Mouse (Mus musculus) embryonic facial prominence, embryonic 13.5 days (tissue): ENCODE results near the gene Galnt5. TPM values are rescaled to one million over a fixed set of nuclear protein-coding genes. Genes with fewer than 3 reads are reported as not detected.

Experiments
- ATAC-seq: fragments of 200-750 bp; cut with Nextera tagmentation; 2 replicates; pipeline ENCODE4 v1.8.0; 2017; ENCODE audit warnings: low read depth; ENCODE audit not compliant: insufficient number of reproducible peaks, insufficient read depth, low FRiP score, low TSS enrichment
- H3K27ac ChIP-seq: fragments of 300-500 bp; sonication (generic); 2 replicates; pipeline ENCODE4 v1.5.1; 2015; ENCODE audit warnings: moderate library complexity, mild to moderate bottlenecking, inconsistent platforms
- H3K27me3 ChIP-seq: fragments of 300-500 bp; sonication (generic); 2 replicates; pipeline ENCODE4 v1.6.1; 2015; ENCODE audit warnings: mild to moderate bottlenecking, inconsistent platforms
- H3K36me3 ChIP-seq: fragments of 300-500 bp; sonication (generic); 2 replicates; pipeline ENCODE4 v1.6.1; 2015; ENCODE audit warnings: mild to moderate bottlenecking, inconsistent platforms
- H3K4me1 ChIP-seq: fragments of 300-500 bp; sonication (generic); 2 replicates; pipeline ENCODE4 v1.6.1; 2015; ENCODE audit warnings: inconsistent platforms
- H3K4me2 ChIP-seq: fragments of 300-500 bp; sonication (generic); 2 replicates; pipeline ENCODE4 v1.6.1; 2015; ENCODE audit warnings: moderate library complexity, mild to moderate bottlenecking, inconsistent platforms
- H3K4me3 ChIP-seq: fragments of 300-500 bp; sonication (generic); 2 replicates; pipeline ENCODE4 v1.5.1; 2015; ENCODE audit warnings: mild to moderate bottlenecking, inconsistent platforms
- H3K9ac ChIP-seq: fragments of 300-500 bp; sonication (generic); 2 replicates; pipeline ENCODE4 v1.6.1; 2015; ENCODE audit warnings: mild to moderate bottlenecking, inconsistent platforms
- H3K9me3 ChIP-seq: fragments of 300-500 bp; sonication (generic); 2 replicates; pipeline ENCODE4 v1.6.1; 2016; ENCODE audit warnings: inconsistent platforms
- WGBS: fragments of 180-500 bp; shearing (Covaris S2); methylation state at CpG from one replicate; pipeline ENCODE4 v1.1.7; 2015; ENCODE audit warnings: mixed read lengths; 5-methylcytosine and 5-hydroxymethylcytosine counted together
- polyA plus RNA-seq: library from polyadenylated mRNA; unstranded; fragments of >200 nt; fragmentation: Nextera tagmentation; extraction: Ambion mirVana; gene quantifications from 2 replicates; pipeline ENCODE4 v1.2.1, GENCODE M21; 2015

Gene Galnt5
- 2.4 and 3.0 TPM in 2 replicates for polyA plus RNA-seq

DNA sequence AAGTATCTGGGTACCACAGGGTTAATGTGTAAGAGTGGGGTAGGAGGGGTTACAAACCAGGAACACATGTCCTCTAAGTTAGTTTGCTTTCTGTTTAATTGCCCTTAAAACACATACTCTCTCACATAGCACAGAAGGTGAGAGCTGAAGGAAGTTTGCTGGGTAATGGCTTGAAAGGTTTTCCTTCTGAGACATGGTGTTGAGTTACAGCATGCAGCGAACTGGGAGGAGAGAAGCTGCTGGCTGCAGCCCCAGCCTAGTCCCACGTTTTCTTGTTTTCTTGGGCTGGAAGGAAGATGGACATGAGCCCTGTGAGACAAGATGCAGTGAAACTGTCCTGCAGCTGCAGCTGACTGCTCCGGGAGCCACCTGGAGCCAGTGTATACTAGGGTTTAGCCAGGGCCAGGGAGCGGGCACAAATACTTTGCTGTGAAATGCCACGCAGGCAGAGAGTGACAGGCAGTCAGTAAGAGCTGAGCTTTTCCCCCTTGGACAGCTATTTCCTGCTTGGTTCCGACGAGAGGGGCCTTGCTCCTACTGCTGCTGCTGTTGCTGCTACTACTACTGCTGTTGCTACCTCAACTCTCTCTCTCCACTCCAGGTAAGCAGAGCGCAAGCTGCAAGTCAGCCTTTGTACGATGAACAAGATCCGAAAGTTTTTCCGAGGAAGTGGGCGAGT, at the start of gene Galnt5:
Gene Galnt5, plus strand, starts transcription at position 133 of the 679 bp plus-strand sequence.
- Histone ChIP-seq H3K36me3 (no peaks in the 10 kb centered on the region), H3K27me3 (no peaks in the 10 kb centered on the region), H3K27ac (peak within 1 kb of the TSS; percentile 68; the same call in 1 of the 2 replicates), H3K4me1 (peaks cover 16% of the 10 kb centered on the region), H3K9ac (peak within 1 kb of the TSS; percentile 70), H3K4me3 (peak within 1 kb of the TSS; percentile 47), H3K4me2 (peak within 1 kb of the TSS; percentile 76), H3K9me3 (no peaks in the 10 kb centered on the region)
- no peak for ATAC-seq
- 13% methylated on average over 12 of the region's 12 CpGs for WGBS

DNA sequence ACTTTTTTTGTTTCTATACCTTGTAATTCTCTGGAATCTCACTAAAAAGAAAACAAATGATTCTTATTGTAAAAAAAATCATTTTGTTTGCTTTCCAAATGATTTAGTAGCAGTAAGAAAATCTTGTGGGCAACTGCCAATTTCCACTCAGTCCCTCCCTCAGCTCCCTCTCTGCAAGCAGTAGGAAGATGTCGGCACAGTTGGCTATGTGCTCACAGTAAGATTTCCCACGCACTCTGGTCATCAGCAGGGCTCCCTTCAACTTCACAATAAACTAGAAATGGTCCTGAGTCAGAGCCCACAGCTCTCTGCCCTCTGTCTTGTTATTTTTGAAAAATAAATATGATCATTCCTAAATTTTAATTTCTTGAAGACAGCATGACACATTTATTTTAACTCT, 46.1 kb upstream of the Galnt5 start:
- H3K36me3 ChIP-seq, result no peaks in the 10 kb centered on the region
- ATAC-seq, result no peak
- H3K27ac ChIP-seq, result no peak overlapping the region
- H3K4me3 ChIP-seq, result no peak overlapping the region
- 65% methylated on average over 2 of the region's 2 CpGs for WGBS
- no peak overlapping the region for H3K9ac ChIP-seq
- H3K4me2 ChIP-seq, result no peak overlapping the region
- no peaks in the 10 kb centered on the region for H3K4me1 ChIP-seq
- H3K9me3 ChIP-seq, result no peaks in the 10 kb centered on the region
- no peaks in the 10 kb centered on the region for H3K27me3 ChIP-seq

DNA sequence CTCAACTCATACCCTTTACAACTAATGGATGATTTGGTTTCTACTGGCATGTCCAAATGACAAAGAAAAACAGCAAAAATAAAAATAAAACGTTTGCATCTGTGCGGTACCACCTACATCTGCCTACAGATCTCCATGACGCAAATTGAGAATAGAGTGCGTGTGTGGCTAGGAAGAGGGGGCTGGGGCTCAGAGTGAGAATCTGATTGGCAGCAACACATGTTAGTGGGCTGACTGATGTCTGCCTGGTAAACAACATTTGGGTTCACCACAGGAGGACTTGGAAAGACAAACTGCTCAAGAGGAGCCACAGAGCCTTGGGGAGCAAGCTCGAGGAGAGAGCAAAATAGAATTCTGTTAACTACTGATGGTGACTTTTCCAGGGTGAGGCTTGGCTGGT, 36.9 kb upstream of the Galnt5 start:
- Histone ChIP-seq H3K4me2 (no peak overlapping the region), H3K9ac (no peak overlapping the region), H3K27me3 (no peaks in the 10 kb centered on the region), H3K27ac (no peak overlapping the region), H3K36me3 (no peaks in the 10 kb centered on the region), H3K9me3 (no peaks in the 10 kb centered on the region), H3K4me1 (no peaks in the 10 kb centered on the region), H3K4me3 (no peak overlapping the region)
- ATAC-seq, result no peak
- WGBS, result 81% methylated on average over 5 of the region's 5 CpGs

DNA sequence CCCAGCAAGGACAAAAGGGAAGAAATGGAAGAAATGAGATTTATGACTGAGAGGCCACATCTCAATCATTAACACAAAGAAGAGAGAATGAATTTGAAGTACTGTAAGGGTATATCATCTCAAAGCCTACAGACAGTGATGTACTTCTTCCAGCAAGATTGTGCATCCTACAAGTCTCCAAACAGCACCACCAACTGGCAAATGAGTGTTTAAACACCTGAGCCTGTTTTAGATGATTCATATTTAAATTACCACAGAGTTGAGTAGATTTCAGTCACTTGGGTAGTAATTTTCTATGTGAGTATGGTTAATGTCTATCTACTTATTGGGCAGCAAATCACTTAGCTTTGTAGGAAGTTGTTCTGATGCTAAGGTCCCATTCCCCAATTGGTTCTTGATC, 15.4 kb upstream of the Galnt5 start:
- Histone ChIP-seq H3K9me3 (no peaks in the 10 kb centered on the region), H3K27ac (no peak overlapping the region), H3K4me2 (no peak overlapping the region), H3K4me3 (no peak overlapping the region), H3K27me3 (no peaks in the 10 kb centered on the region), H3K9ac (no peak overlapping the region), H3K4me1 (no peaks in the 10 kb centered on the region), H3K36me3 (no peaks in the 10 kb centered on the region)
- no peak for ATAC-seq

DNA sequence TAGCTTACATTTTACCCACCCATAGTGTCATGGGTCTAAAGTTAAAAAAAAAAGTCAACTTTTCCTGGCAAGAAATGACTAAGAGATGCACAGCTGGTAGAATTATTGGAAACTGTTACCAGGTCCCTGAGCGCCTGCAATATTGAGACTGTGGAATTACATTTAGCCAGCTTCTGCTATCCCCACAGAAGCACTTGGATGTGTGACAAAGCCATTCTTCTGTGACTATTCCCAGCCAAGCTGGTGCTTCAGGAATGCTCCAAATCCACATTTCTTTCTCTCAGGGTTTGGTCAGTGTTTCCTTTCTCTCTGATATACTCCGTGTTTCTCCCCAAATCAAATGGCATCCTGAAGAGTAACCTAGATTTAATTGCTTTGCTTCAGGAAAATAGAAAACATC, 6.6 kb upstream of the Galnt5 start:
- ATAC-seq, result no peak
- H3K9ac ChIP-seq, result no peak overlapping the region

GRCm38 (mm10) chr2:58001497-58001896, 3.8 kb downstream of the Galnt5 start:
- H3K9ac ChIP-seq, result no peak overlapping the region
- no peaks in the 10 kb centered on the region for H3K27me3 ChIP-seq
- H3K9me3 ChIP-seq, result no peaks in the 10 kb centered on the region
- H3K27ac ChIP-seq, result no peak overlapping the region
- no peak for ATAC-seq
- no peaks in the 10 kb centered on the region for H3K36me3 ChIP-seq
- no peak overlapping the region for H3K4me3 ChIP-seq
- 74% methylated on average over 3 of the region's 3 CpGs for WGBS
- H3K4me2 ChIP-seq, result peak overlapping the region; percentile 24; the same call in 1 of the 2 replicates
- peaks cover 16% of the 10 kb centered on the region for H3K4me1 ChIP-seq

More for the DNA sequence above, 6.6 kb upstream of the Galnt5 start:
- no peaks in the 10 kb centered on the region for H3K4me1 ChIP-seq
- H3K27ac ChIP-seq, result no peak overlapping the region
- no peak overlapping the region for H3K4me2 ChIP-seq
- H3K27me3 ChIP-seq, result no peaks in the 10 kb centered on the region
- H3K9me3 ChIP-seq, result no peaks in the 10 kb centered on the region
- WGBS, result 76% methylated on average over 2 of the region's 2 CpGs
- H3K36me3 ChIP-seq, result no peaks in the 10 kb centered on the region
- no peak overlapping the region for H3K4me3 ChIP-seq

- Histone ChIP-seq H3K27ac (no peak overlapping the region), H3K4me3 (no peak overlapping the region), H3K9ac (no peak overlapping the region), H3K9me3 (no peaks in the 10 kb centered on the region), H3K36me3 (no peaks in the 10 kb centered on the region), H3K27me3 (no peaks in the 10 kb centered on the region), H3K4me2 (no peak overlapping the region), H3K4me1 (no peaks in the 10 kb centered on the region)
- ATAC-seq, result no peak
- 83% methylated on average over 5 of the region's 5 CpGs for WGBS
Observed at GRCm38 (mm10) chr2:58007081-58007480, 9.4 kb downstream of the Galnt5 start.

DNA sequence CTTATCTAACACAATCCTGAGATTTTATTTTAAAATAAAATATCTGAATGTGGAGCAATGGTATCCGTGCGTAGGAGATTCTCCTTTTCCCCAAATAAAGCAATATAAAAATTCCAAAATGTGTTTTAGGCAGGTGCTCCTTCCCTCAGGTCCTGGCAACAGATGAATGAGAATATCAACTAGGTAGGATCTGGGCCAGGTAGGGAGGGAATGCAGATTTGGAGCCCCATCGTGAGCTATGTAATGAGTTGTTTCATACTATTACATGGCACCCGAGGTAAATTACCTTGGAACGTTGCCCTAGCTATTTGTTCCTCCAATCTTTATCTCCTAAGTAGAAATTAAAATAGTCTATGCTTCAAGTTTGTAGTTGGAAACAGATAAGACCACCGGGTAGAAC, 25.9 kb downstream of the Galnt5 start:
- H3K9ac ChIP-seq, result no peak overlapping the region
- no peak overlapping the region for H3K4me2 ChIP-seq
- H3K9me3 ChIP-seq, result no peaks in the 10 kb centered on the region
- H3K27ac ChIP-seq, result no peak overlapping the region
- 81% methylated on average over 6 of the region's 6 CpGs for WGBS
- no peak overlapping the region for H3K4me3 ChIP-seq
- no peaks in the 10 kb centered on the region for H3K36me3 ChIP-seq
- no peaks in the 10 kb centered on the region for H3K27me3 ChIP-seq
- ATAC-seq, result no peak
- H3K4me1 ChIP-seq, result no peaks in the 10 kb centered on the region

DNA sequence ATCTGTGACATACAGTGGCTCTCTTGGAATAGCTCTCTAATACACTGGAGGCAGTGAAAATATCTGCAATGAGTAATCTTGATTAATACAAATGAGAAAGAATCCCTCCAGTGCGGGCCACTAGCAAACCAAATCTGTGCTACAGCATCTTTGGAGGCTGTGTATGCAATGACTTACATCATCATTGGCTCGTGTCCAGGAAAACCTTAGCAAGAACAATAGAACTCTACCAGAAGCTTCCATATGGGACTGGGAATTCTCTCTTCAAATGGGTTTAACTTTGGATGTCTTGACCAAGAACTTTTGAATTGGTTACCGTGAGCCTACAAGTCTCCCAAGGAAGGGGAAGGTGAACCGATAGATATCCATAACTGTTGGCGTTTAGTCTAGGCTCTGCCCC, 29.1 kb downstream of the Galnt5 start:
- Histone ChIP-seq H3K27ac (no peak overlapping the region), H3K4me3 (no peak overlapping the region), H3K4me2 (no peak overlapping the region), H3K4me1 (no peaks in the 10 kb centered on the region), H3K9me3 (no peaks in the 10 kb centered on the region), H3K36me3 (no peaks in the 10 kb centered on the region), H3K27me3 (no peaks in the 10 kb centered on the region), H3K9ac (no peak overlapping the region)
- ATAC-seq, result no peak
- 79% methylated on average over 5 of the region's 5 CpGs for WGBS

DNA sequence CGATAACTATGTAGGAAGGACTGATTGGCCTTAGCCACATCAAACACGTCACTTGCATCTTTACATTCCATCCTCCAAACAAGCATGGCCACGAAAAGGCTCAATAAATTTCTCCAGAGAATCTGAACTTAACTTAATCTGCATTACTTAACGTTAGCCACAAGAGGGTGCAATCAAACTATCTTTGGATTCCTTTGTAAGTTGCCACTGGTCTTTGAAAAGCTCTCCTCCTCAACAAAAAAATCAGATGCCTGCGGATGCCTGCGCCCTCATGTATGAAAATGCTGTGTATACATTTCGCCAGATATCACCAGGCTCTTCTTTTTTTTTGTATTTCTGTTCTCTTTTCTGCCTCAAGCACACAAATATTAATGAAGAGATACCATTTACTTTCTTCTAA, 31.7 kb downstream of the Galnt5 start:
- no peak overlapping the region for H3K4me2 ChIP-seq

GRCm38 (mm10) chr2:58031431-58031830, 33.7 kb downstream of the Galnt5 start:
- no peak for ATAC-seq
- Histone ChIP-seq H3K4me2 (no peak overlapping the region), H3K9ac (no peak overlapping the region), H3K9me3 (no peaks in the 10 kb centered on the region), H3K4me1 (no peaks in the 10 kb centered on the region), H3K27me3 (no peaks in the 10 kb centered on the region), H3K4me3 (no peak overlapping the region), H3K36me3 (no peaks in the 10 kb centered on the region), H3K27ac (no peak overlapping the region)
- WGBS, result 90% methylated on average over 3 of the region's 3 CpGs

More for the DNA sequence above, 31.7 kb downstream of the Galnt5 start:
- Histone ChIP-seq H3K4me3 (no peak overlapping the region), H3K27me3 (no peaks in the 10 kb centered on the region), H3K9me3 (no peaks in the 10 kb centered on the region), H3K27ac (no peak overlapping the region), H3K36me3 (no peaks in the 10 kb centered on the region), H3K9ac (no peak overlapping the region), H3K4me1 (no peaks in the 10 kb centered on the region)
- 13% methylated on average over 7 of the region's 7 CpGs for WGBS
- no peak for ATAC-seq

DNA sequence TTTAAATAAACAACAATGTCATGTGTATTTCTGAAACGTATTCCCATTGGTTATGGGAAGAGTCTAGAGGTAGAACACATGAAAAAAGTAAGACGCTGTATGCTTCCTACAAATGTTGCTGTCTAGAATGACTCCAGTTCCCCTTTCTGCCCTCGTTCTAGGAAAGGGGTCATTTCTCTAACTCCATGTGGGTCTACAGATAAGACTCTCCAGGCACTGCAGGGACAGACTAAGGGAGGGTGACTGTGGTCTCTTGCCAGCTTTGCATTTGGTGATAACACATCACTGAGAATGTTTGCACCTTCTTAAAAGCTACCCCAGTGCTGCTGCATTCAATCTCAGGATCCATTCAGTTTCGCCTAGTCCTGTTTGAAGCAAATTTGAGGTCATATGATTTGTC, 38.0 kb downstream of the Galnt5 start:
- Histone ChIP-seq H3K36me3 (no peaks in the 10 kb centered on the region), H3K9ac (no peak overlapping the region), H3K4me3 (no peak overlapping the region), H3K4me1 (no peaks in the 10 kb centered on the region), H3K27me3 (no peaks in the 10 kb centered on the region), H3K4me2 (no peak overlapping the region), H3K9me3 (no peaks in the 10 kb centered on the region), H3K27ac (no peak overlapping the region)
- 82% methylated on average over 4 of the region's 4 CpGs for WGBS
- ATAC-seq, result no peak
